Mouse (Mus musculus): ENCODE data around the gene Sox12. TPM values are rescaled to one million over a fixed set of nuclear protein-coding genes. Genes with fewer than 3 reads are reported as not detected.

Sox12 gene
- 19.6 and 20.7 TPM in 2 replicates for polyA plus RNA-seq (2014; fragmentation: Nextera tagmentation; extraction: Ambion mirVana)

GRCm38 (mm10) chr2:152397680-152398435 lies at the start of gene Sox12:
Gene Sox12, minus strand, starts transcription at chr2:152398063.
- Histone ChIP-seq H3K9ac (replicated peaks; ENCODE audit: low read length) (peak within 1 kb of the TSS; percentile 96), H3K4me3 (ENCODE audit: low read depth, low read length) (peak within 1 kb of the TSS; percentile 95), H3K27me3 (ENCODE audit: control insufficient read depth, insufficient read depth, low read length) (no peaks in the 10 kb centered on the region), H3K4me1 (ENCODE audit: control insufficient read depth, insufficient read depth, low read length) (no peaks in the 10 kb centered on the region), H3K27ac (replicated peaks; ENCODE audit: low read depth, low read length) (peak within 1 kb of the TSS; percentile 99), H3K4me2 (ENCODE audit: low read depth, low read length) (peak within 1 kb of the TSS; percentile 83), H3K9me3 (replicated peaks; ENCODE audit: control insufficient read depth, low read length) (no peaks in the 10 kb centered on the region), H3K36me3 (replicated peaks; ENCODE audit: control insufficient read depth, insufficient read depth, low read depth, low read length) (no peaks in the 10 kb centered on the region)
- WGBS = under 1% methylated on average over 98 of the region's 104 CpGs
- peak; percentile 68 for ATAC-seq (replicated peaks; ENCODE audit: insufficient number of reproducible peaks, low FRiP score, low TSS enrichment, low read depth)
- DNase-seq (ENCODE audit: low spot score) = peak; percentile 98

GRCm38 (mm10) chr2:152447461-152447860 lies 49.6 kb upstream of the Sox12 start:
- no peak for DNase-seq (ENCODE audit: low spot score)

GRCm38 (mm10) chr2:152446642-152447041 lies 48.8 kb upstream of the Sox12 start:
- H3K27me3 ChIP-seq (ENCODE audit: control insufficient read depth, insufficient read depth, low read length) = no peaks in the 10 kb centered on the region
- ATAC-seq (replicated peaks; ENCODE audit: insufficient number of reproducible peaks, low FRiP score, low TSS enrichment, low read depth) = no peak
- H3K27ac ChIP-seq (replicated peaks; ENCODE audit: low read depth, low read length) = no peak overlapping the region
- H3K9ac ChIP-seq (replicated peaks; ENCODE audit: low read length) = no peak overlapping the region
- H3K4me2 ChIP-seq (ENCODE audit: low read depth, low read length) = no peak overlapping the region
- DNase-seq (ENCODE audit: low spot score) = no peak
- no peaks in the 10 kb centered on the region for H3K36me3 ChIP-seq (replicated peaks; ENCODE audit: control insufficient read depth, insufficient read depth, low read depth, low read length)
- no peaks in the 10 kb centered on the region for H3K4me1 ChIP-seq (ENCODE audit: control insufficient read depth, insufficient read depth, low read length)
- H3K4me3 ChIP-seq (ENCODE audit: low read depth, low read length) = no peak overlapping the region
- no peaks in the 10 kb centered on the region for H3K9me3 ChIP-seq (replicated peaks; ENCODE audit: control insufficient read depth, low read length)
- 75% methylated on average over 2 of the region's 2 CpGs for WGBS

More at GRCm38 (mm10) chr2:152447461-152447860, 49.6 kb upstream of the Sox12 start:
- Histone ChIP-seq H3K4me1 (ENCODE audit: control insufficient read depth, insufficient read depth, low read length) (no peaks in the 10 kb centered on the region), H3K27ac (replicated peaks; ENCODE audit: low read depth, low read length) (no peak overlapping the region), H3K9me3 (replicated peaks; ENCODE audit: control insufficient read depth, low read length) (no peaks in the 10 kb centered on the region), H3K27me3 (ENCODE audit: control insufficient read depth, insufficient read depth, low read length) (no peaks in the 10 kb centered on the region), H3K4me2 (ENCODE audit: low read depth, low read length) (no peak overlapping the region), H3K36me3 (replicated peaks; ENCODE audit: control insufficient read depth, insufficient read depth, low read depth, low read length) (no peaks in the 10 kb centered on the region), H3K4me3 (ENCODE audit: low read depth, low read length) (no peak overlapping the region), H3K9ac (replicated peaks; ENCODE audit: low read length) (0 out of 2 replicates have a peak overlapping the region, but pooled peaks have one; percentile 9)
- no peak for ATAC-seq (replicated peaks; ENCODE audit: insufficient number of reproducible peaks, low FRiP score, low TSS enrichment, low read depth)
- 58% methylated on average over 5 of the region's 5 CpGs for WGBS

GRCm38 (mm10) chr2:152443281-152443680 lies 45.4 kb upstream of the Sox12 start:
- no peaks in the 10 kb centered on the region for H3K9me3 ChIP-seq (replicated peaks; ENCODE audit: control insufficient read depth, low read length)
- no peaks in the 10 kb centered on the region for H3K36me3 ChIP-seq (replicated peaks; ENCODE audit: control insufficient read depth, insufficient read depth, low read depth, low read length)
- no peak for DNase-seq (ENCODE audit: low spot score)
- no peak for ATAC-seq (replicated peaks; ENCODE audit: insufficient number of reproducible peaks, low FRiP score, low TSS enrichment, low read depth)
- no peaks in the 10 kb centered on the region for H3K4me1 ChIP-seq (ENCODE audit: control insufficient read depth, insufficient read depth, low read length)
- 85% methylated on average over 8 of the region's 8 CpGs for WGBS
- H3K9ac ChIP-seq (replicated peaks; ENCODE audit: low read length) = no peak overlapping the region
- H3K4me2 ChIP-seq (ENCODE audit: low read depth, low read length) = no peak overlapping the region
- H3K27me3 ChIP-seq (ENCODE audit: control insufficient read depth, insufficient read depth, low read length) = no peaks in the 10 kb centered on the region
- H3K27ac ChIP-seq (replicated peaks; ENCODE audit: low read depth, low read length) = no peak overlapping the region
- no peak overlapping the region for H3K4me3 ChIP-seq (ENCODE audit: low read depth, low read length)

- DNase-seq (ENCODE audit: low spot score) (no peak), ATAC-seq (replicated peaks; ENCODE audit: insufficient number of reproducible peaks, low FRiP score, low TSS enrichment, low read depth) (no peak)
- Histone ChIP-seq H3K4me2 (ENCODE audit: low read depth, low read length) (no peak overlapping the region), H3K4me1 (ENCODE audit: control insufficient read depth, insufficient read depth, low read length) (no peaks in the 10 kb centered on the region), H3K9me3 (replicated peaks; ENCODE audit: control insufficient read depth, low read length) (no peaks in the 10 kb centered on the region), H3K27ac (replicated peaks; ENCODE audit: low read depth, low read length) (no peak overlapping the region), H3K9ac (replicated peaks; ENCODE audit: low read length) (no peak overlapping the region), H3K27me3 (ENCODE audit: control insufficient read depth, insufficient read depth, low read length) (no peaks in the 10 kb centered on the region), H3K36me3 (replicated peaks; ENCODE audit: control insufficient read depth, insufficient read depth, low read depth, low read length) (no peaks in the 10 kb centered on the region), H3K4me3 (ENCODE audit: low read depth, low read length) (no peak overlapping the region)
- WGBS = 83% methylated on average over 4 of the region's 4 CpGs
These were observed 44.5 kb upstream of the Sox12 start for GRCm38 (mm10) chr2:152442322-152442721.

- DNase-seq (ENCODE audit: low spot score) (no peak), ATAC-seq (replicated peaks; ENCODE audit: insufficient number of reproducible peaks, low FRiP score, low TSS enrichment, low read depth) (no peak)
- no peaks in the 10 kb centered on the region for H3K9me3 ChIP-seq (replicated peaks; ENCODE audit: control insufficient read depth, low read length)
- no peaks in the 10 kb centered on the region for H3K27me3 ChIP-seq (ENCODE audit: control insufficient read depth, insufficient read depth, low read length)
- H3K4me3 ChIP-seq (ENCODE audit: low read depth, low read length) = no peak overlapping the region
- no peaks in the 10 kb centered on the region for H3K36me3 ChIP-seq (replicated peaks; ENCODE audit: control insufficient read depth, insufficient read depth, low read depth, low read length)
- no peaks in the 10 kb centered on the region for H3K4me1 ChIP-seq (ENCODE audit: control insufficient read depth, insufficient read depth, low read length)
- no peak overlapping the region for H3K9ac ChIP-seq (replicated peaks; ENCODE audit: low read length)
- no peak overlapping the region for H3K4me2 ChIP-seq (ENCODE audit: low read depth, low read length)
- H3K27ac ChIP-seq (replicated peaks; ENCODE audit: low read depth, low read length) = no peak overlapping the region
- WGBS = 89% methylated on average over 2 of the region's 2 CpGs
These were observed 42.0 kb upstream of the Sox12 start for GRCm38 (mm10) chr2:152439833-152440232.

GRCm38 (mm10) chr2:152438963-152439362 lies 41.1 kb upstream of the Sox12 start:
- no peak overlapping the region for H3K27ac ChIP-seq (replicated peaks; ENCODE audit: low read depth, low read length)
- ATAC-seq (replicated peaks; ENCODE audit: insufficient number of reproducible peaks, low FRiP score, low TSS enrichment, low read depth) (no peak), DNase-seq (ENCODE audit: low spot score) (no peak)
- H3K9ac ChIP-seq (replicated peaks; ENCODE audit: low read length) = no peak overlapping the region
- H3K4me2 ChIP-seq (ENCODE audit: low read depth, low read length) = no peak overlapping the region
- no peaks in the 10 kb centered on the region for H3K36me3 ChIP-seq (replicated peaks; ENCODE audit: control insufficient read depth, insufficient read depth, low read depth, low read length)
- no peaks in the 10 kb centered on the region for H3K9me3 ChIP-seq (replicated peaks; ENCODE audit: control insufficient read depth, low read length)
- 50% methylated on average over 1 of the region's 1 CpGs for WGBS
- H3K4me3 ChIP-seq (ENCODE audit: low read depth, low read length) = no peak overlapping the region
- no peaks in the 10 kb centered on the region for H3K27me3 ChIP-seq (ENCODE audit: control insufficient read depth, insufficient read depth, low read length)
- no peaks in the 10 kb centered on the region for H3K4me1 ChIP-seq (ENCODE audit: control insufficient read depth, insufficient read depth, low read length)

All from embryonic facial prominence, embryonic 11.5 days (tissue).